Mouse (Mus musculus): Measurements from ENCODE around the gene Mdn1. TPM values are rescaled to one million over a fixed set of nuclear protein-coding genes. Genes with fewer than 3 reads are reported as not detected.
A peak's percentile ranks its signal among the peaks of the same experiment; 100 is the strongest.

The Mdn1 gene
- total RNA-seq (2015) (40.5 and 72.6 TPM in 2 replicates), total RNA-seq (2017) (29.2 and 62.6 TPM in 2 replicates)

DNA sequence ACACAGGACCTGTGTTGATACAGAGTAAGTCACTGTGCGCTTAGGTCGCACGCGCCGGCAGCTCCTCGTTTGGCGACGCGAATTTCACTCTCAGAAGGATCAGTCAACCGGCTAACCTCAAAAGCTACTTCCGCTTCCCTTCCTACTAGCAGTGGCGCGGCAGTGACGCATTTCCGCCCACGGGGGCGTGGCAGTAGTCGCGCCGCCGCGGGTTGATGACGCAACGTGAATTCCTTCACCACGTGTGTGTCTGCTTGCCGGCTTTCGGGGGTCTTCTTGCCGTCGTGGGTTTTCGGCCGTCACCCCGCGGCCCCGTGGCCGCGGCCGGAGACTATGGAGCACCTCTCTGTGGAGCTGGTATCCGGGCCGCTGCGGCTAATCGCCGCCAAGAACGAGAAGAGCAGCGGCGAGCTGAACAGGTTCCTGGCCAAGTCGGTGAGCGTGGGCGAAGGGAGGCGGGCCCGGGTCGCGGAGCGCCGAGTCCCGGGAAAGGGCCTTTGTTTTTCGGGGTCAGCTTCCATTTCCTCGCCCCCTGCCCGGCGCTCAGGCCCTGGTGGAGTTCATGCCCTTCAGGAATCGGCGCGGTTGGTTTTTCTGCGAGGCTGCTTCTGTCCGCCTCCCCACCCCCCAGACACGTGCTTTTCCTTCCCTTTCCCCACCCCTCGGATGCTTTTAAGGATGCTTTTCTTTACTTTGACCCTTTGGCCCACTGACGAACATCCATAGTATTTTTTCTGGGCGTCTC lies at the start of gene Mdn1:
Mdn1 (plus strand) TSS at position 202 of the 745 bp plus-strand sequence.
- ATAC-seq (replicated peaks; ENCODE audit: poor library complexity), result peak; percentile 99

DNA sequence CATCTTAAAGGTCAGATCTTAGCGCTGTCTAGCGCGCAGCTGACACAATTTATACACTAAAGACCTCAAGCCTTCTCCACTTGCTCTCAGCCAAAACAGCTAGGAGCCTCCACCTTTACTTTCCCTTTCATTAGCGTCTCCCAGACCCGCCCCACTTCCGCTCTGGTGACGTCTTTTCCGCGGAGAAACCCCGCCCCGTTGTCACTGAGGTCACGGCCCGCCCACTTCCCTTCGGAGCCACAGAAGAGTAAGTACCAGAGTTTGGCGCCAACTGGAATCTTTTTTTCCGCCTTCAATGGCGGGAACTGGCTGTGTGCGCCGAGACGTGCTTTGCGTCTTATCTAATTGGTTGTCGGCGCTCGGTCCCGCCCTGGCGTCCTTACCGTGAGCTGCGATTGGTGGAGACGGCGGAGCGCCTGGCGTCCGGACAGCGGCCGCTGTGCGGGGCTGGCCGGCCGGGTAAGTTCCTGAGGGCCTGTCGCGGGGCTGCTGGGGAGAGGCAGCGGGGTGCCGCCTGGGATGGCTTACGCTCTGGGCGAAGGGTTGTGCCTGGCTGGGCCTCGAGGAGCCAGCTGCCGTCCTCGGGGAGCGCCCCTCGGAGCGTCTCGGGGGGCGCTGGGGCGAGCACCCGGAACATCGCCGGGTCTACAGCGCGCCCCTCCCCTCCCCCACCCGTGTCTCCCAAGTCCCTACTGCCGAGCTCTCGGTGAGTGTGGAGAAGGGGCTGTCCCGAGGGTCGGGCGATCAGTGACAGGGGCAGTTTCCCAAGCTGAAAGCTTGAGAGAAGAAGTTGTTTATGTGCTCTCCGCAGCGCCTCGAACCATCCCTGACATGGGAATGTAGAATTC lies 41.7 kb upstream of the Mdn1 start, which contains the start of gene Casp8ap2:
Casp8ap2 (plus strand) TSS at position 418 of the 848 bp plus-strand sequence.
- peak; percentile 97 for ATAC-seq (replicated peaks; ENCODE audit: poor library complexity)

- no peak for ATAC-seq (replicated peaks; ENCODE audit: poor library complexity)
These were observed 35.3 kb upstream of the Mdn1 start for GRCm38 (mm10) chr4:32621637-32622036.

DNA sequence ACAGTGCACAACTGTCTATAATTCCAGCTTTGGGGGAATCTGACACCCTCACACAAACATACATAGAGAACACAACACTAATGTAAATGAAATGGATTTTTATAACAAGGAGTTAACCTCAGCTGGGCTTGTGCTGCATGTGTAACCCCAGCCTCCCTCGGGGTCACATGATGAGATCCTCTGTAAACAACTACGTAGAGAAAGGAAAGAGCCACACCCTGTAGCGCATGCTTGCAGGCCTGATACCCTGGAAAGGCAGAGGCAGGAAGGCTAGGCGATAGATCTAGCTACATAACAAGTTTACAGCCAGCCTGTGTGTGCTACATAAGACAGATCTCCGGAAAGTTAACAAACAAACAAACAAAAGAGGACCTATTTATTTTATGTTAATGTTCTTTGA lies 5.2 kb upstream of the Mdn1 start:
- peak; percentile 79 for ATAC-seq (replicated peaks; ENCODE audit: poor library complexity)

GRCm38 (mm10) chr4:32656146-32656904 lies 594 bp upstream of the Mdn1 start:
- ATAC-seq (replicated peaks; ENCODE audit: poor library complexity), result peak; percentile 35; the same call in 1 of the 2 replicates

- no peak for ATAC-seq (replicated peaks; ENCODE audit: poor library complexity)
These were observed 8.9 kb downstream of the Mdn1 start for GRCm38 (mm10) chr4:32665843-32666242.

GRCm38 (mm10) chr4:32668291-32668690 lies 11.4 kb downstream of the Mdn1 start:
- ATAC-seq (replicated peaks; ENCODE audit: poor library complexity), result peak; percentile 57; the same call in 1 of the 2 replicates

- ATAC-seq (replicated peaks; ENCODE audit: poor library complexity), result no peak
These were observed 12.9 kb downstream of the Mdn1 start for GRCm38 (mm10) chr4:32669825-32670224.

DNA sequence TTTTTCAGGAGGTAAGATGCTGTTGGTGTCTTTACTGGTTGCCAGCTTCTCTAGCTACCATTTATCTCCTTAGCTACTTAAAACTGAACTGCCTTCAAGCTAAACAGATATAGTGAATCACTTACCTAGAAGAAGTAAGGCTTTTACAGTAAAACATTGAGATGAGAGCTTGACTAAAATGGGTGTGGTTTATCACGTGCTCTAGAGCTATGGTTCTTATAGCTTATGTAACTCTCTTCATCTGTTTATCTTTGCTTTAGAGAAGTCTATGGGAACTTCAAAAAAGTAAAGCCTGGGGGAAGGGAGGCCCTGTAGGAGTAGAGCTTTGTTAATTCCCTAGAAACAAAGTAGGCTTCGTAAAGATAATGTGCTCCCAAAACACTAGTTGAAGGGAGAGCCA lies 17.1 kb downstream of the Mdn1 start:
- ATAC-seq (replicated peaks; ENCODE audit: poor library complexity), result no peak

GRCm38 (mm10) chr4:32677471-32677870 lies 20.6 kb downstream of the Mdn1 start:
- ATAC-seq (replicated peaks; ENCODE audit: poor library complexity), result no peak

DNA sequence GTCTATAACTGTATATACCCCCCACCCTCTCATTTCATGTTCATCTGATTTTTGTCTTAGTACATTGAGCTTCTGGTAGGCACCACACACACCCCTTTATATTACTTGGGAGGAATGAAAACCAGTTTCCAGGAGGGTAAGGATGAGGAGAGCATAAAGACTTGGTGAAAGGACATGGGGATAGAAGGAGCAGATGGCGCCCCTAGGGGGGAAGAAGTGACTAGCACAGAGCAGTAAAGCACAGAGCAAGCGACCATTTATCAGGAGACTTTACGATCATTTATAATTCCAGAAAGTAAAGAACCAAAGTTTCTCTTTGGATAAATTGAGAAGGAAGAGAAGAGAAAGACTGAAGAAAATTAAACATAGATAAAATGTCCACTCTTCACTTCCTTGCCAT lies 23.9 kb downstream of the Mdn1 start:
- ATAC-seq (replicated peaks; ENCODE audit: poor library complexity), result peak; percentile 52; the same call in 1 of the 2 replicates

DNA sequence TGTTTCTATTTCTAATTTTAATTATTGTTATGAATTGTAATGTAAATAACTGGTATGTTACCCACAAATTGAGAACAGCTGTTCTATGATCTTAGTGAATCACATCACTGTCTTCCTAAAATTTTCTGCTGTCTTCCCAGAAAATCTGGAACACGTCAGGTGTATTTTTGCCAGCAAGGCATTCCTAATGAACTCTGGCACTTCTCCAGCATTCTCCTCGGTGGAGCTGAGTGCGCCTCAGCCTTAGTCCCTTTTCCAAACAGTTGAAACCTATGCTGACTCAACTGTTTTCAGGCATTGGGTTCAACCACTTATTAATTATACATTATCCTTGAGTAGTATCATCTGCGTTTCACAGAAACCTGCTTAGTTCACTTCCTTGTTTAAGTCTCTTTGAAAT lies 25.6 kb downstream of the Mdn1 start:
- ATAC-seq (replicated peaks; ENCODE audit: poor library complexity), result no peak

GRCm38 (mm10) chr4:32683061-32683582 lies 26.2 kb downstream of the Mdn1 start:
- no peak for ATAC-seq (replicated peaks; ENCODE audit: poor library complexity)

- no peak for ATAC-seq (replicated peaks; ENCODE audit: poor library complexity)
These were observed 60.8 kb downstream of the Mdn1 start for GRCm38 (mm10) chr4:32717733-32718132.

GRCm38 (mm10) chr4:32745394-32745793 lies 88.5 kb downstream of the Mdn1 start:
- ATAC-seq (replicated peaks; ENCODE audit: poor library complexity), result no peak

- ATAC-seq (replicated peaks; ENCODE audit: poor library complexity), result no peak
These were observed 91.5 kb downstream of the Mdn1 start for GRCm38 (mm10) chr4:32748396-32748795.

DNA sequence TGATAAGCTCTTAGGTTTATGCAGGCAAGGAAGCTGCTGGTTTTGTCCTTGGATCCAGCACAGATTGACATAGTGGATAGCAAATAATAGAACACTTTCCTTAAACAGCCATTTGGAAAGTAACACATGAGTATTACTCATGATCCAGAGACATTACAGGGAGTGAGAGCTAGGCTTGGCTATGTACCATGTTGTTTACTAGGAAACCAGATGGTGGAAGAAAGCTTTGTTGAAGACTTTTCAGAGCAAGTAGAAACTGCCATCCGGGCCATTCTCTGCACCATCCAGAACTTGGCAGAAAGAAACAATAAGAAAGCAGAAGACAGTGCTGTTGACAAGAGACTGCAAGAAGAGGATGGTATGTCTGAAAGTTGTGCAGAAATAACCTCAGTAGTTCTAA lies 93.8 kb downstream of the Mdn1 start:
- no peak for ATAC-seq (replicated peaks; ENCODE audit: poor library complexity)

DNA sequence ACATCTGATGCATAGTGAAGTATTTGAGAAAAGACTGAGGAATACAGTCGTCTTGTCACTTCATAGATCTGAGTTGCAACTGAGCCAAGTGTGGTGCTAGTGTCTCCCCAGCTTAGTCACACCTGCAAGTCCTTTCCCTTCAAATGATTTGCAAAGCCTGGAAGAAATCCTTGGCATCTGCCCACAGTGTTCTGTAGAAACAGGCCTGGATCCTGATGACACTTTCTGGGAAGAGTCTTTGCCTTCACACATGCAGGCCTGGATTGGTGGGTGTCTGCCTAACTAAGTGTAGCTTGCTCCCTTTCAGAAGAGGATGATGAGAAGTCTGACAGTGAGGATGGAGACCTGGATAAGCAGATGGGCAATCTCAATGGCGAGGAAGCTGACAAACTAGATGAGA lies 100.5 kb downstream of the Mdn1 start:
- no peak for ATAC-seq (replicated peaks; ENCODE audit: poor library complexity)

DNA sequence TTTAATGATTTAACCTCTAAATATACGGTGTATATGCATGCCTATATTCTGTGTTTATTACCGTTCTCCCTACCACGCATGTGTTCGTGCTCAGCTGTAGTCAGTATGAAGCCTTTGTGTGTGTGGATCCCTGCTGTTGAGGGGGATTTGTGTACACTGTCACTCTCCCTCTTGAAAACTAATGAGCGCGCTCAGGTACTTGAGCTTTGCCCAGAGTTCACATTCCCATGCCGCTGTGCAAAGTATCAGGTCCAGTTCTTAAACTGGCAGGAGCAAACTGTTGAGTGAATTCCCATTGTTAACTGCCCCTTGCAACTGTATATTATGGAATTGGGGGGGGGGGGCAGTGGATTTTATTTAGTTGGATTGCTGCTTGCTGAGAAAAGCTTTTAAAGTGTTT lies 110.6 kb downstream of the Mdn1 start:
- no peak for ATAC-seq (replicated peaks; ENCODE audit: poor library complexity)

- peak; percentile 100 for ATAC-seq (replicated peaks; ENCODE audit: poor library complexity)
These were observed 111.1 kb downstream of the Mdn1 start for GRCm38 (mm10) chr4:32768046-32768445.

DNA sequence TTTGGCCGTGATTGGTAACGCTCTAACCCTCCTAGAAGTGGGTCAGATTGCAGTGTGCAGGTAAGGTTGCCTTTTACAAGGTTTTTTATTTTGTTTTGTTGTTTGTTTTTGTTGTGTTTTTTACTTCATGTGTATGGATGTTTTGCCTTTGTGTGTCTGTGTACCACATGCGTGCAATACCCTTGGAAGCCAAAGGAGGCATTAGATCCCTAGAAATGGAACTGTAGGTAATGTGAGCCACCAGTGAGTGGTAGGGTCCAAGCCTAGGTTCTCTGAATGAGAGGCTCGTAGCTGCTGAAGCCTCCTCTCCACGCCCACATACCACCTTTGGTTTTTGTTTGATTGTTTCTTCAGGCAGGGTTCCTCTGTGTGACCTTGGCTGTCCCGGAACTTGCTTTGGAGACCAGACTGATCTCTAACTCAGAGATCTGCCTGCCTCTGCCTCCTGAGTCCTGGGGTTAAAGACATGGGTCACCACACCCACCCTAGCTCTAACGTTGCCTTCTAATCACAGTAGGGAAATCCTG lies 113.4 kb downstream of the Mdn1 start:
- no peak for ATAC-seq (replicated peaks; ENCODE audit: poor library complexity)
